Mouse (Mus musculus) R1 (cell line): ENCODE measurements around the gene Park7.
"Not testable (repeated sequence)": the region's sequence is repeated elsewhere in the genome, so short reads cannot be mapped to it uniquely, and the experiment has no call there.

Experiments
- DNase-seq: peaks from one replicate; pipeline ENCODE4 v3.0.0-alpha.2; 2018; ENCODE audit warnings: low read depth, low spot score

The Park7 gene

DNA sequence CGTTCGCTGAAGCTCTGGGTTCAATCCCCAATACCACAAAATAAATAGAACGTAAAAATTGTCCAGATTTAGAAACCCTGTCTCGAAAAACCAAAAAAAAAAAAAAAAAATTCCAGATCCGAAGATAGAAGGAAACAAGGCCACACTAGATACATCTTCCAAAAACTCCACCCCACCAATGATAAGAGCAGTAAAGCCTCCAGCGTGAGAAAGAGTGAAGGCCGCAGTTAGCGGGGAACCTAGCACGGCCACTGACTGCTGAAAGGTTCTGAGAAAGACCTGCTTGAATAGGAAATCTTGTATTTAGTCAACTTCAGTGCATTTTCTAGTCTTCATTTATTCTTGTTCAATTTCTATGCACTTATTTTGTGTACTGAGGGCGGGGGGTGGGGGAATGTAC is 38.8 kb downstream of the Park7 start:
- no peak for DNase-seq

DNA sequence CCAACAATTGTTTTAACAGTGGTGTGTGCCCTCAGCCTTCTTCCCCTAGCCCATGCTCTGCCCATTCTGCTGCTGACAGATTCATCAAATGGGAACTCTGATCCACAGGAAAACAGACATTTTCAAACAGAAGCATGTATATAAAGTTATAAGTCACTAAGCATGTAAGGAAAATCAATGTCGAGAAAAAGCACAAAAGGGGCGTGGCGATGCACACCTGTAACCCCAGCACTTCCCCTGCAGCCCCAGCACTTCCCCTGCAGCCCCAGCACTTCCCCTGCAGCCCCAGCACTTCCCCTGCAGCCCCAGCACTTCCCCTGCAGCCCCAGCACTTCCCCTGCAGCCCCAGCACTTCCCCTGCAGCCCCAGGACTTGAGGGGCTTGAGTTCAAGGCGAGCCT is 39.8 kb downstream of the Park7 start:
- DNase-seq = not testable (repeated sequence)

DNA sequence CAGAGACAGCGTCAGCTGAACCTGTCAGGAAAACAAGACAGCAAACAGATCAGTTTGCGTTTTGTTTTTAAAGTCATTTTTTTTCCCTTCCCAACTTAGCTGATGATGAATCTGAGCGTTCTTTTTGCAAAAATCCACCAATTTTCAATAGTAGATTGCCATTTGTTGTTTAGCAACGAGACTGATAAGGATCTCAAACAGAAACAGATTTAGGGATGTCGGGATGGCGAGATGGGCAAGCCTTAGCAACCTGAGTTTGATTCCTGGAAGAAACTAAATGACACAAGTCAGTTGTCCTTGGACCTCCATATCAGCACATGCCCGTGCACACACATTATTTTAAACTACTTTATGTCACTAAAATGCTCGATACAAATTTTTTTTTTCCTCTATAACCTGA is 41.6 kb downstream of the Park7 start:
- DNase-seq = no peak

GRCm38 (mm10) chr4:150872139-150872651 is 42.0 kb downstream of the Park7 start:
- DNase-seq = peak; percentile 17

GRCm38 (mm10) chr4:150871392-150872138 is 42.7 kb downstream of the Park7 start:
- DNase-seq = peak; percentile 88

GRCm38 (mm10) chr4:150870963-150871391 is 43.3 kb downstream of the Park7 start:
- no peak for DNase-seq

DNA sequence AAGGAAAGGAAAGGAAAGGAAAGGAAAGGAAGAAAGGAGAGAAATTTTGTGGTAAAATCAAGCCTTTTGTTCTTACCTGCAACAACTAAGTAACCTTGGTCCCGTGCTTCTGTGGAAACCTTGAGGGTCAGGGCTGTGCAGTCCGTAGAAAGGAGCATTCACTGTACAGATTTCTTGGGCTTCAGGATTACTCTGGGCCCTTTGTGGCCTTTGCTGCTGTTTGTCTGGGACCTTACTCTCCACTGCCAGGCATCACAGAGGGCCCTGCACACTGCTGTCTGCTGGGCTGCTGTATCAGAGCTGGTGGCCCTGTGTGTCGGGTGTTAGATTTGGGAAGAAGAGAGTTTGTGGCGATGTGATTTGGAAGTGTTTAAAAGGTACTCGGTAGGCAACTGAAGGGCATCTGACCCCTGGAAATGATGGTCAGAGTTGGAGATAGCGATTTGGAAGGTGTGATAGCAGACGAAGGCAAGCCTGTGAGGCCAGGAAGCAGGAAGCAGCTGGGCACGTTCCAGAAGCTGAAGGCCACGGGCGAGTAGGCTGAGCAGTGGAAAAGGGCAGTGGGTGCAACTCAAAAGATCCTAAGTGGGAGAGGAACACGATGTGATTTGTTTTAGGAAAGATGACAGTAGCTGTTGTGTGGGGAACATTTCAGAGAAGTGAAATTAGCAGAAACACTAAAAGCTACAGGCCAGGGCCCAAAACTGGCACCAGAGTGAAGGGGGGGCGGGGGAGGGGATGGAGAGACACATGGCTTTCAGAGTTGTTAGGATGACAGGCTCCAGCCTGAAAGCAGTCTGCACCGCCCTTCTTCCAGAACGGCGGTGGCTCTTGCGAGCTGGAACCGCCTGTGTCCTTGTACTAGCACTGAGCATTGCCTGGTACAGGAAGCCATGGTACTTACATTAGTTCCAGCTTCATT is 44.7 kb downstream of the Park7 start:
- no peak for DNase-seq

- no peak for DNase-seq
Measured at GRCm38 (mm10) chr4:150868859-150869258, 45.4 kb downstream of the Park7 start.

DNA sequence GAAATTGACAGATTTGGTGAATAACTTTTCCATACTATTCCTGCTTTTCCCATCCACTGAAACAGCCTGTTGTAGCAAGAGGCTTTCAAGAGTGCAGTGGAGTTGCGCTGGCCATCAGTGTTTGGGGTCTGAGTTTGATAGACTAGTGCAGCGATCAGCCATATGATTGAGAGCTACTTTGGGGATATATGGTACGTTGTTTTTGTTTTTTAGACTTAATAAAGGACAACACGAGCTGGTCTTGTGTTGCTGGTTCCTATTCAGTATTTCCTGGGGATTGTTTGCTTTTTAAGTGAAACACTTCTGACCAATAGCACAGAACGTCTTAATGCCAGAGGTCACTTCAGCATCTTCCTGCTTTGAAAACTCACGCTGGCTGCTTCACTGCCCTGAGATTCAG is 46.1 kb downstream of the Park7 start:
- DNase-seq = no peak

- DNase-seq = peak; percentile 16
Measured at GRCm38 (mm10) chr4:150866494-150866893, 47.7 kb downstream of the Park7 start.

DNA sequence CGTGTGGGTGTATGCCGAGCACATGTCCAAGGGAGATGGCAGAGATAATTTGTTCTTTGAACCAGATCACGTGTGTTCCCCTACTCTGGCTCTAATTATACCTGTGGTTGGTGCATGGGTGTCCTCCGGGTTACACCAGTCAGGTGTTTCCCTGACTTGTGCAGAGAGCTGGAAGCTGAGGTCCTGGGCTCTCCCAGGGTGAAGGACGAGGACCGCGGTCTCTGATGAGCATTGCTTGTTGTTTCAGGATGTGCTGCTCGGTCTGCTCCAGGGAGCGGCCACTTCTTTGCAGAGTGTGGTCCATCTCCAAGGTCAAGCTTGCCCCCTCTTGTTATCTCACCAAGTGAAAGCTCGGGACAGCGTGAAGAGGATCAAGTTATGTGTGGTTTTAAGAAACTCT is 48.2 kb downstream of the Park7 start:
- DNase-seq = no peak

DNA sequence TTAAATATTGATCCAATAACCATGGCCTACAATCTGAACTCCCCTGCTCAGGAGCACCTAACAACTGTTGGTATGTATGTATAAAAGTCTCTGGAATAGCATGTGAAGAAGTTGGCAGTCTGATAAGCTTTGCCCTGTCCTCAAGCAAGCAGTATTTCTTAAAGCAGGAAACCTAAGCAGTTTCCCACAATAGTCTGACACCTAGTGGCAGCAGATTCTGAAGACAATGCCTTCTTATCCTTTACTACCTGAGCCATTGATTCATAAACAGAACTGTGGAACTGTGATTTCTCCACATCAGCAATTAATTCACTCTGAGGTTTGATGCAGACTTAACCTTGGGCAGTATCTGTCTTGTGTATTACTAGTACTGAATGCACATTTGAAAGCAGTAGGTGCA is 48.9 kb downstream of the Park7 start:
- DNase-seq = peak; percentile 50

DNA sequence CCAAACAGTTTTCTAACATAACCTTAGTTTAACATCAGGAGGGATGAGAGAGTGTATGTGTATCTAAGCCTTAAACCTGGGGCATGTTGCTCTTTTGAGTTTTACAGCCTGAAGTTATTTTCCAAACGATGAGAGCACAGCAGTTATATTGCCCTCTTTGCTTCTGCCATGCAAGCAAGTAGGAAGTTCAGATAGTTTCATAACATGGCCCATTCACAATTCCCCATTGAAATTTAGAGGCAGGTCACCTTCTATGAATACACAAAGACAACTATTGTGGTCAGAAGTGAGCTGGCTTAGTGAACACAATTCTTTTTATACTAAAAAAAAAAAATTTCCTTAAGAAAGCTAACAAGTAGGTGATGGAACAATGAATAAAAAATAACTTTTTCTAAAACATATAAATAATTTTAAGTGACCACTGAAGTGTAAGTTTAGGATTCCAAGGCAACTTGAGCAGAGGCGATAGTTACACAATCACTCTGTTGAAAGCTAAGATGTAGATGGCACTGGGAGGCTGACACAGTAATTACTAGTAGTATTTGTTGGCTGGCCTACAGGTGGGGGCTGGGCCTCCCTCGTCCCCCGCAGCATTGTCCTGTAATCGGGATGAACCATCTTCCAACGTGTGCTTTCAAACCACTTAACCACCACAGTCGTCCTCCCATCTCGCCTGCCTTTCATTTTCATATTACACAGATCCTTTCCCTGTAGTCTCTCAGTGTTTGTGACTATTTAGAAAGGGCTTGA is 51.4 kb downstream of the Park7 start:
- no peak for DNase-seq

DNA sequence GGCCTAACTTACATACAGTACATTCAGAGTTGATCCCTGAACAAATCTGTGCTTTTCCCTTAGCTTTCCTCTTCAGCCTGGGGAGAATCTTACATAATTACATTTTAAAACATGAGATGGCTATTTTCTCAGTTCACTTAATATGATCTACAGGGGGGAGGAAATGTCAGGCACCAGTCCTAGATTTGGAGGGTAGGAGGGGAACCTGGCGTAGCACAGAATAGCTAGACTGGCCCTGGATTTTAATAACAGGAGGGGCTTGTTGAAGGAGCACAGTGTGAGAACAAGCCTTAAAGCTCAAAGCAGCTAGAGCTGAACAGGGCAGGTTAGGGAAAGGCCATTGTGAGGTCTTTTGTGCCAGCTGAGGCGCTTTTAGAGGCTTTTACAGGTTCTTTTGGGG is 53.1 kb downstream of the Park7 start:
- no peak for DNase-seq

DNA sequence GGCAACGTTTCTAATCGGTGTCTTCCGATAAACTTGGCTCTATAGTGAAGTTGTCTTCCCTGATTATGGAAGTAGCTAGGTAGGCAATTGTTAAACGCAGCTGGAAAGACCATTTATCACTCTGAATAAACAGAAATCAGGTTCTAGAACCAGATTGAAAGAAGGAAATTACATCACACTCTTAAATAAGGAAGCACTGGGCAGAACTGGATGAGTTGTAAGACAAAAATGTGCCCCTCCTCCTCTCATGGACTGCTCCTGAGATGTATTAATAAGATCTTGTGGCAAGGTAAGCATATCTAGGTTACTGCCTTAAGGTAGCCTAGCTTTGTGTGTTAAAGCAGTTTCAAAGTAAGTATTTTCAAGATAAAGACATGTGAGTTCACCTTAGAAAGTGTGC is 53.7 kb downstream of the Park7 start:
- no peak for DNase-seq

GRCm38 (mm10) chr4:150855346-150855745 is 58.9 kb downstream of the Park7 start:
- peak; percentile 39 for DNase-seq

- peak; percentile 94 for DNase-seq
Measured at GRCm38 (mm10) chr4:150854839-150855246, 59.4 kb downstream of the Park7 start.

DNA sequence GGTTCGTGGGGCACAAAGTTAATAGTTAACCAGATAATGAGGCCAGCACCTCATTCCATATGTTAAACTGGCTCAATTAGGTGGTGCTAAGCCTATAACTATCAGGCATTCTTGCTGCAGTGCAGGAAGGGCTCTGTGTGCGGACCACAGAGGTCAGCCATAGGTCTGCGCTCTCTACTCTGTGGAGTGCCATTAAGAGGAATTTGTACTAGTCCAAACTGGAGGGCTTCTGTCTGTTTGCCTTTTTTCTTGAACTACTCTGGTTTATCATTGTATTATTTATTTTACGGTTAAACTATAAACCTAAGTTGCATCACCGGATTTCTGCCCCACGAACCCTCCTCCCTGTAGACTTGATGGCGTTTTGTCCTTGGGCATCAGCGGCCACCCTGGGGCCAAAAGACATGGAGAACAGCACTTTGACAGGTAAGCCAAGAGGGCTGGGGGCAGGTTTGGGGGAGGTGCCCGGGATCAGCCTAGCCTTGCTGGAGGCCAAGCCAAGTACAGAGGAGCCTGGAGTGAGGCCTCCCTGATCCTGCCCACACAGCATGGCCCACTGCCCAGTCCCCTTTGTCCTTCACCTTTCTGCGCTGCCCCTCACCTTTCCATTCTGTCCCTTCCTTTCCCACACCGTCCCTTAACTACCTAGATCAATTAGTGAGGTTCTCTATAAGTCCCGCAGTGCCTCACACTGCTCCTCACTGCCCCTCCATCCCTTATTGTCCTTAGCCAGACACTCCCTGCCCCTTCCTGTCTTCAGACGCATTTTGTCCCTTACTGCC is 60.4 kb downstream of the Park7 start, which contains the start of gene Errfi1:
TSS of gene Errfi1 (plus strand) at position 240 of the 782 bp plus-strand sequence.
- no peak for DNase-seq

DNA sequence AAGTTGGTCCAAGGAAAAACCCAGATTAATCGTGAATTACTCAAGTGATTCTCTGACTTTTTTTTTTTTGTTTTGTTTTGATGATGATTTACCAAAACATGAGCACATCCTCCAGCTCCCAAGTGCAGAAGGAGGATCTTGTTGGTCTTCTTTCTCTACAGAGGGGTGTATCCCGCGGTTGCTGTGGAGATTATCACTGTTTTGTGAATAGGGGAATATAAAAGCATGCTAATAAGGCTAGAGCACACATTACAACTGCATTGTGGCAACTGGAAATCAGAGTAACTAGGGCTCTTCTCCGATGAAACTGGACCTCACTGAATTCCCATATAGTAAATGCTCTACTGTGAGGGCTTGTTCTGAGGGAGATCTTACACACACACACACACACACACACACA is 61.8 kb downstream of the Park7 start:
- DNase-seq = no peak

DNA sequence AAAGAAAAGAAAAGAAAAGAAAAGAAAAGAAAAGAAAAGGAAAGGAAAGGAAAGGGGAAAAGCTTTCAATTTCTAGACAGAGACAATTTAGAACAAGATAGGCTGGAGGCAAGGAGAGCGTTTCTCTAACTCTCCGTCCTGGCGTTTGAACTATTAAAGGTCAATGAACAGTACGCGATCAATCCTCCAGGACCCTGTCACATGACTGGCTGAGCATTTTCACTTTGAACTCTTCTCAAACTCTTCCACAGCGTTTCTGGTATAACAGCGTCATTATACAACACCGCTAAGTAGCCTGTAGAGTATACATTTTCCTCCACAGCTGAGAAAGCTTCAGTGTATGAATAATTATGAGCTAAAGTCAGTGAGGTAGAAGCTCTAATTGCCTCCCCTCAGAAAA is 62.2 kb downstream of the Park7 start:
- no peak for DNase-seq

DNA sequence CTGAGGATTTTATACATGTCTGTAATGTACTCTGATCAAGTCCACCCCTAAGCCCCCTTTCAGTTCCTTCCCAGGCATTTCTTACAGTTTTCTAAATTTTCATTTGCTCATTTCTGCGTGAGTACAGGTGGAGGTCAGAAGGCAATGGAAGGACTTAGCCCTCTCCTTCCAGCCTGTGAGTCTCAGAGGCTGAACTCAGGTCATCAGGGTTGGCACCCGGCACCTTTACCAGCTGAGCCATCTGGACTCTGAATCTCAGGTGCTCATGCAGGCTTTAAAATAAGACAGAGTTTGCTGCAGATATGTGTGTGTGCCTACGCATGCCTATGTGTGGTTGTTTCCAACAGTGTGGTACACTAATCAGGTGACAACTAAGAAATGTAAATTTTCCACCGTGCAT is 63.3 kb downstream of the Park7 start:
- DNase-seq = no peak
